21 mouse cellular contexts compared by ENCODE assay signal in the genomic region with DNA sequence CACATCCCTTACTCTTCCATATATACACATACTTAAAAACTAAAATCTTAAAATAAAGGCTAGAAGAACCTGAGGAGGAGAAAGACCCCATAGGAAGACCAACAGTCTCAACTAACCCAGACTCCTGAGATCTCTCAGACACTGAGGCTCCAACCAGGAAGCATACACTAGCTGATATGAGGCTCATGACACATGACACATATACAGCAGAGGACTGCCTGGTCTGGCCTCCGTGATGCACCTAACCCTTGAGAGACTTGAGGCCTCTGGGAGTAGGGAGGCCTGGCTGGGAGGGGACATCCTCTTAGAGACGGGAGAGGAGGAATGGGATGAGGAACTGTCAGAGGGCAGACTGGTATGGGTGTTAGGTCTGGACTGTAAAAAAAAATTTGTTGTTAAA.
A peak's percentile ranks its signal among the peaks of the same experiment; 100 is the strongest.
DNase-seq lines count a peak whose midpoint lies in the region; ATAC-seq and TF ChIP-seq lines count a peak whose summit lies in the region.
"Had no signal": no experiment of that assay in that cellular context is flagged by ENCODE, and none has a peak within 500 bp of the region (broad histone marks: within the 10 kb centered on the region; RNA-seq: fewer than 3 reads in every experiment).

No protein-coding gene starts in this region.

- H3K9me3 ChIP-seq in intestine, postnatal 0 days (ENCODE audit: control insufficient read depth): no peaks in the 10 kb centered on the region
- H3K9me3 ChIP-seq in intestine, embryonic 16.5 days (ENCODE audit: control insufficient read depth, low read length): no peaks in the 10 kb centered on the region
- H3K9me3 ChIP-seq in liver, embryonic 16.5 days (replicated peaks; ENCODE audit: control insufficient read depth, low read length): no peaks in the 10 kb centered on the region
- H3K9me3 ChIP-seq: embryonic facial prominence, embryonic 10.5 days; forebrain, embryonic 13.5 days; G1E; hindbrain, embryonic 10.5 days had no signal

- 77% methylated on average over 2 of the region's 2 CpGs for WGBS in intestine, postnatal 0 days
- WGBS in intestine, embryonic 16.5 days: 83% methylated on average over 2 of the region's 2 CpGs
- WGBS in liver, embryonic 16.5 days (ENCODE audit: insufficient replicate concordance): 55% methylated on average over 2 of the region's 2 CpGs

- ATAC-seq in intestine, postnatal 0 days: peak; percentile 51; the same call in 1 of the 2 replicates
- ATAC-seq in intestine, embryonic 16.5 days: no peak
- ATAC-seq in liver, embryonic 16.5 days (ENCODE audit: low read depth): 0 out of 2 replicates have a peak, but pooled peaks have one; percentile 40
- ATAC-seq: CD4-positive, CD25-positive, alpha-beta regulatory T cell, adult 4 months; forebrain, embryonic 13.5 days had no signal

- no peaks in the 10 kb centered on the region for H3K4me1 ChIP-seq in intestine, postnatal 0 days (replicated peaks; ENCODE audit: control insufficient read depth, insufficient read depth, low read length)
- H3K4me1 ChIP-seq in intestine, embryonic 16.5 days (ENCODE audit: control insufficient read depth, insufficient read depth, low read length): no peaks in the 10 kb centered on the region
- H3K4me1 ChIP-seq in liver, embryonic 16.5 days (ENCODE audit: control insufficient read depth, low read depth, low read length): no peaks in the 10 kb centered on the region; the same call in 1 of the 2 replicates
- H3K4me1 ChIP-seq: embryonic facial prominence, embryonic 10.5 days; forebrain, embryonic 13.5 days; hindbrain, embryonic 10.5 days had no signal

- H3K27ac ChIP-seq in intestine, postnatal 0 days (ENCODE audit: low read depth, low read length): no peak overlapping the region
- no peak overlapping the region for H3K27ac ChIP-seq in intestine, embryonic 16.5 days (ENCODE audit: low read length)
- H3K27ac ChIP-seq in liver, embryonic 16.5 days (ENCODE audit: low read length): no peak overlapping the region
- H3K27ac ChIP-seq: embryonic facial prominence, embryonic 10.5 days; forebrain, embryonic 13.5 days; gastrocnemius, adult 2 months; hindbrain, embryonic 10.5 days; hindbrain, embryonic 14.5 days had no signal

- no peak overlapping the region for H3K9ac ChIP-seq in intestine, postnatal 0 days (ENCODE audit: low read depth, low read length)
- H3K9ac ChIP-seq in intestine, embryonic 16.5 days (ENCODE audit: low read depth, low read length): no peak overlapping the region
- no peak overlapping the region for H3K9ac ChIP-seq in liver, embryonic 16.5 days (ENCODE audit: low read depth, low read length)
- H3K9ac ChIP-seq: forebrain, embryonic 13.5 days; hindbrain, embryonic 14.5 days had no signal

- no peak for TF ChIP-seq CTCF in intestine, postnatal 0 days (IDR thresholded peaks at IDR 0.05; ENCODE audit: low read depth)

- no peaks in the 10 kb centered on the region for H3K36me3 ChIP-seq in intestine, postnatal 0 days (ENCODE audit: control insufficient read depth, insufficient read depth)
- no peaks in the 10 kb centered on the region for H3K36me3 ChIP-seq in intestine, embryonic 16.5 days (ENCODE audit: control insufficient read depth, insufficient read depth, low read length)
- no peaks in the 10 kb centered on the region for H3K36me3 ChIP-seq in liver, embryonic 16.5 days (ENCODE audit: control insufficient read depth, insufficient read depth)
- H3K36me3 ChIP-seq: embryonic facial prominence, embryonic 10.5 days; G1E; hindbrain, embryonic 10.5 days had no signal

- DNase-seq in heart, adult 11 months: peak; percentile 76
- no peak for DNase-seq in heart, postnatal 4 days
- DNase-seq in lung, postnatal 36 days: peak; percentile 26
- DNase-seq in lung, postnatal 25 days (ENCODE audit: low spot score): no peak
- no peak for DNase-seq in ovary, postnatal 36 days (ENCODE audit: low spot score)
- DNase-seq: adrenal gland, adult 8-10 months; adrenal gland, postnatal 36 days; B cell, adult 2 months; cerebellum, adult 2 months; gastrocnemius, adult 2 months; gastrocnemius, postnatal 25 days; heart, postnatal 10 days had no signal

- no peaks in the 10 kb centered on the region for H3K27me3 ChIP-seq in intestine, postnatal 0 days (replicated peaks; ENCODE audit: control insufficient read depth, insufficient read depth, low read length)
- no peaks in the 10 kb centered on the region for H3K27me3 ChIP-seq in intestine, embryonic 16.5 days (replicated peaks; ENCODE audit: control insufficient read depth, insufficient read depth, low read length)
- no peaks in the 10 kb centered on the region for H3K27me3 ChIP-seq in liver, embryonic 16.5 days (ENCODE audit: control insufficient read depth, insufficient read depth, low read depth, low read length)
- H3K27me3 ChIP-seq: forebrain, embryonic 13.5 days had no signal

- H3K4me3 ChIP-seq in intestine, postnatal 0 days (ENCODE audit: low read depth, low read length): no peak overlapping the region
- H3K4me3 ChIP-seq in intestine, embryonic 16.5 days (ENCODE audit: low read length): no peak overlapping the region
- no peak overlapping the region for H3K4me3 ChIP-seq in liver, embryonic 16.5 days (ENCODE audit: low read depth, low read length)
- H3K4me3 ChIP-seq: embryonic facial prominence, embryonic 10.5 days; forebrain, embryonic 13.5 days; gastrocnemius, adult 2 months; hindbrain, embryonic 10.5 days had no signal

- no peak overlapping the region for H3K4me2 ChIP-seq in intestine, postnatal 0 days (replicated peaks; ENCODE audit: low read depth)
- H3K4me2 ChIP-seq in intestine, embryonic 16.5 days (ENCODE audit: low read depth, low read length): no peak overlapping the region
- H3K4me2 ChIP-seq in liver, embryonic 16.5 days (ENCODE audit: low read depth, low read length): no peak overlapping the region
- H3K4me2 ChIP-seq: forebrain, embryonic 13.5 days; hindbrain, embryonic 14.5 days had no signal

Comparison
In these comparisons a context has a peak if more than half of its experiments do, and no peak if none do; other contexts are left out.
1. DNase-seq: peak in heart, adult 11 months (single experiment) and lung, postnatal 36 days (single experiment); none in heart, postnatal 4 days (single experiment), lung, postnatal 25 days (single experiment) and ovary, postnatal 36 days (single experiment).